Mouse (Mus musculus) embryonic facial prominence, embryonic 15.5 days (tissue): ENCODE data around the gene Fzd10. TPM values are rescaled to one million over a fixed set of nuclear protein-coding genes. Genes with fewer than 3 reads are reported as not detected.

Experiments
- ATAC-seq: fragments of 200-750 bp; cut with Nextera tagmentation; 2 replicates; pipeline ENCODE4 v1.8.0; 2017; ENCODE audit warnings: low read depth, moderate TSS enrichment; ENCODE audit not compliant: insufficient number of reproducible peaks, low FRiP score, low TSS enrichment
- H3K27ac ChIP-seq: fragments of 300-500 bp; sonication (generic); replicated peaks from 2 replicates; pipeline ENCODE4 v1.5.1; 2015; ENCODE audit warnings: mild to moderate bottlenecking, inconsistent platforms
- H3K27me3 ChIP-seq: fragments of 300-500 bp; sonication (generic); 2 replicates; pipeline ENCODE4 v1.6.1; 2015; ENCODE audit warnings: inconsistent platforms
- H3K36me3 ChIP-seq: fragments of 300-500 bp; sonication (generic); 2 replicates; pipeline ENCODE4 v1.6.1; 2015; ENCODE audit warnings: mild to moderate bottlenecking, inconsistent platforms
- H3K4me1 ChIP-seq: fragments of 300-500 bp; sonication (generic); 2 replicates; pipeline ENCODE4 v1.6.1; 2015; ENCODE audit warnings: inconsistent platforms
- H3K4me2 ChIP-seq: fragments of 300-500 bp; sonication (generic); replicated peaks from 2 replicates; pipeline ENCODE4 v1.6.1; 2015; ENCODE audit warnings: mild to moderate bottlenecking, inconsistent platforms
- H3K4me3 ChIP-seq: fragments of 300-500 bp; sonication (generic); replicated peaks from 2 replicates; pipeline ENCODE4 v1.5.1; 2015; ENCODE audit warnings: mild to moderate bottlenecking, inconsistent platforms
- H3K9ac ChIP-seq: fragments of 300-500 bp; sonication (generic); 2 replicates; pipeline ENCODE4 v1.6.1; 2015; ENCODE audit warnings: inconsistent platforms
- H3K9me3 ChIP-seq: fragments of 300-500 bp; sonication (generic); replicated peaks from 2 replicates; pipeline ENCODE4 v1.6.1; 2016; ENCODE audit warnings: inconsistent platforms
- WGBS: fragments of 180-500 bp; shearing (Covaris S2); methylation state at CpG from one replicate; pipeline ENCODE4 v1.1.7; 2015; 5-methylcytosine and 5-hydroxymethylcytosine counted together
- polyA plus RNA-seq: library from polyadenylated mRNA; unstranded; fragments of >200 nt; fragmentation: Nextera tagmentation; extraction: Ambion mirVana; gene quantifications from 2 replicates; pipeline ENCODE4 v1.2.1, GENCODE M21; 2015

Fzd10 gene
- polyA plus RNA-seq, 1 experiment from 2014 or later: 10.4 TPM

- H3K4me3 ChIP-seq: peak overlapping the region; percentile 71
- peaks cover 75% of the 10 kb centered on the region for H3K4me1 ChIP-seq
- H3K36me3 ChIP-seq: no peaks in the 10 kb centered on the region
- H3K4me2 ChIP-seq: peak overlapping the region; percentile 92
- peak overlapping the region; percentile 54 for H3K9ac ChIP-seq
- under 1% methylated on average over 82 of the region's 87 CpGs for WGBS
- H3K27ac ChIP-seq: peak overlapping the region; percentile 93
- peak; percentile 31; the same call in 1 of the 2 replicates for ATAC-seq
- H3K9me3 ChIP-seq: no peaks in the 10 kb centered on the region
- peaks cover 3% of the 10 kb centered on the region; the same call in 1 of the 2 replicates for H3K27me3 ChIP-seq
Observed at GRCm38 (mm10) chr5:128601036-128602019, 684 bp downstream of the Fzd10 start.

- Histone ChIP-seq H3K9me3 (no peaks in the 10 kb centered on the region), H3K27me3 (peaks cover 3% of the 10 kb centered on the region; the same call in 1 of the 2 replicates), H3K27ac (0 out of 2 replicates have a peak overlapping the region, but pooled peaks have one; percentile 48), H3K9ac (no peak overlapping the region), H3K4me1 (peaks cover 68% of the 10 kb centered on the region), H3K4me3 (peak overlapping the region; percentile 71), H3K36me3 (no peaks in the 10 kb centered on the region), H3K4me2 (peak overlapping the region; percentile 92)
- 46% methylated on average over 1 of the region's 1 CpGs for WGBS
- no peak for ATAC-seq
Observed at GRCm38 (mm10) chr5:128603693-128604092, 3.0 kb downstream of the Fzd10 start.

GRCm38 (mm10) chr5:128606596-128606995, 6.0 kb downstream of the Fzd10 start:
- Histone ChIP-seq H3K4me3 (no peak overlapping the region), H3K4me1 (peaks cover 46% of the 10 kb centered on the region), H3K36me3 (no peaks in the 10 kb centered on the region), H3K9me3 (no peaks in the 10 kb centered on the region), H3K9ac (no peak overlapping the region), H3K27me3 (0 out of 2 replicates have a peak, but pooled peaks cover 3% of the 10 kb centered on the region), H3K27ac (no peak overlapping the region), H3K4me2 (peak overlapping the region; percentile 21; the same call in 1 of the 2 replicates)
- ATAC-seq: no peak
- 13% methylated on average over 14 of the region's 14 CpGs for WGBS

GRCm38 (mm10) chr5:128609091-128609490, 8.4 kb downstream of the Fzd10 start:
- H3K9ac ChIP-seq: no peak overlapping the region
- no peak overlapping the region for H3K4me2 ChIP-seq
- H3K27me3 ChIP-seq: no peaks in the 10 kb centered on the region
- H3K27ac ChIP-seq: no peak overlapping the region
- no peaks in the 10 kb centered on the region for H3K9me3 ChIP-seq
- H3K36me3 ChIP-seq: no peaks in the 10 kb centered on the region
- ATAC-seq: no peak
- 73% methylated on average over 7 of the region's 7 CpGs for WGBS
- H3K4me1 ChIP-seq: peaks cover 22% of the 10 kb centered on the region
- H3K4me3 ChIP-seq: no peak overlapping the region

GRCm38 (mm10) chr5:128617621-128618020, 17.0 kb downstream of the Fzd10 start:
- Histone ChIP-seq H3K36me3 (no peaks in the 10 kb centered on the region), H3K27ac (no peak overlapping the region), H3K4me1 (peaks cover 45% of the 10 kb centered on the region), H3K9ac (no peak overlapping the region), H3K4me2 (peak overlapping the region; percentile 36), H3K4me3 (no peak overlapping the region), H3K27me3 (no peaks in the 10 kb centered on the region), H3K9me3 (no peaks in the 10 kb centered on the region)
- no peak; the same call in 1 of the 2 replicates for ATAC-seq
- WGBS: 3% methylated on average over 9 of the region's 9 CpGs

GRCm38 (mm10) chr5:128619987-128620386, 19.3 kb downstream of the Fzd10 start:
- no peak overlapping the region for H3K4me3 ChIP-seq
- WGBS: 13% methylated on average over 8 of the region's 8 CpGs
- ATAC-seq: 0 out of 2 replicates have a peak, but pooled peaks have one; percentile 44

GRCm38 (mm10) chr5:128620408-128620807, 19.8 kb downstream of the Fzd10 start:
- H3K27ac ChIP-seq: peak overlapping the region; percentile 76
- H3K9ac ChIP-seq: no peak overlapping the region
- no peaks in the 10 kb centered on the region for H3K9me3 ChIP-seq
- peak overlapping the region; percentile 25 for H3K4me2 ChIP-seq
- peaks cover 45% of the 10 kb centered on the region for H3K4me1 ChIP-seq
- no peaks in the 10 kb centered on the region for H3K27me3 ChIP-seq
- H3K4me3 ChIP-seq: no peak overlapping the region
- ATAC-seq: 0 out of 2 replicates have a peak, but pooled peaks have one; percentile 32
- 6% methylated on average over 9 of the region's 9 CpGs for WGBS
- no peaks in the 10 kb centered on the region for H3K36me3 ChIP-seq

More at GRCm38 (mm10) chr5:128619987-128620386, 19.3 kb downstream of the Fzd10 start:
- no peaks in the 10 kb centered on the region for H3K36me3 ChIP-seq
- no peaks in the 10 kb centered on the region for H3K9me3 ChIP-seq
- H3K9ac ChIP-seq: no peak overlapping the region
- peak overlapping the region; percentile 25 for H3K4me2 ChIP-seq
- no peaks in the 10 kb centered on the region for H3K27me3 ChIP-seq
- H3K4me1 ChIP-seq: peaks cover 45% of the 10 kb centered on the region
- peak overlapping the region; percentile 76 for H3K27ac ChIP-seq

GRCm38 (mm10) chr5:128627763-128628162, 27.1 kb downstream of the Fzd10 start:
- peaks cover 17% of the 10 kb centered on the region for H3K4me1 ChIP-seq
- no peak overlapping the region for H3K9ac ChIP-seq
- H3K27me3 ChIP-seq: no peaks in the 10 kb centered on the region
- no peak for ATAC-seq
- WGBS: 44% methylated on average over 5 of the region's 5 CpGs
- no peaks in the 10 kb centered on the region for H3K36me3 ChIP-seq
- H3K9me3 ChIP-seq: no peaks in the 10 kb centered on the region
- H3K27ac ChIP-seq: 0 out of 2 replicates have a peak overlapping the region, but pooled peaks have one; percentile 28
- no peak overlapping the region for H3K4me3 ChIP-seq
- no peak overlapping the region for H3K4me2 ChIP-seq

GRCm38 (mm10) chr5:128636648-128637047, 36.0 kb downstream of the Fzd10 start:
- WGBS: 40% methylated on average over 9 of the region's 9 CpGs
- H3K27me3 ChIP-seq: no peaks in the 10 kb centered on the region
- H3K27ac ChIP-seq: peak overlapping the region; percentile 55
- no peaks in the 10 kb centered on the region for H3K36me3 ChIP-seq
- ATAC-seq: peak; percentile 52
- peaks cover 11% of the 10 kb centered on the region; the same call in 1 of the 2 replicates for H3K4me1 ChIP-seq
- no peaks in the 10 kb centered on the region for H3K9me3 ChIP-seq
- H3K4me3 ChIP-seq: peak overlapping the region; percentile 33
- no peak overlapping the region for H3K9ac ChIP-seq
- H3K4me2 ChIP-seq: peak overlapping the region; percentile 44

- WGBS: 61% methylated on average over 26 of the region's 26 CpGs
- H3K27ac ChIP-seq: peak overlapping the region; percentile 55
- H3K36me3 ChIP-seq: no peaks in the 10 kb centered on the region
- H3K4me2 ChIP-seq: peak overlapping the region; percentile 44
- H3K27me3 ChIP-seq: no peaks in the 10 kb centered on the region
- peaks cover 11% of the 10 kb centered on the region; the same call in 1 of the 2 replicates for H3K4me1 ChIP-seq
- ATAC-seq: peak; percentile 32; the same call in 1 of the 2 replicates
- H3K4me3 ChIP-seq: peak overlapping the region; percentile 33
- no peaks in the 10 kb centered on the region for H3K9me3 ChIP-seq
- no peak overlapping the region for H3K9ac ChIP-seq
Observed at GRCm38 (mm10) chr5:128637071-128638015, 36.7 kb downstream of the Fzd10 start.
